Mouse (Mus musculus) layer of hippocampus, adult 18-20 months (tissue): ENCODE data around the gene Spata2. TPM values are rescaled to one million over a fixed set of nuclear protein-coding genes. Genes with fewer than 3 reads are reported as not detected.

Source experiments
- DNase-seq, 2 experiments: peaks; one replicate each; pipeline ENCODE4 v3.0.0; 2022; ENCODE audit warnings: low spot score in 2 of 2
- long read RNA-seq: library from polyadenylated mRNA; stranded (forward); transcript quantifications from one replicate; pipeline ENCODE4 v2.0.0, GENCODE M21; 2021
- total RNA-seq, 2 experiments: library from RNA; stranded (reverse); gene quantifications; 2 replicates each; pipeline ENCODE4 v1.2.3; 2021

The Spata2 gene
- total RNA-seq, result 10 to 100 TPM; 81.6 to 89.6 TPM
- long read RNA-seq, full-length matches to known transcripts, result 11 of 17 reads
- long read RNA-seq, partial matches to known transcripts, result 0 of 17 reads
- long read RNA-seq, other reads (novel, unspliced or antisense), result 6 of 17 reads

DNA sequence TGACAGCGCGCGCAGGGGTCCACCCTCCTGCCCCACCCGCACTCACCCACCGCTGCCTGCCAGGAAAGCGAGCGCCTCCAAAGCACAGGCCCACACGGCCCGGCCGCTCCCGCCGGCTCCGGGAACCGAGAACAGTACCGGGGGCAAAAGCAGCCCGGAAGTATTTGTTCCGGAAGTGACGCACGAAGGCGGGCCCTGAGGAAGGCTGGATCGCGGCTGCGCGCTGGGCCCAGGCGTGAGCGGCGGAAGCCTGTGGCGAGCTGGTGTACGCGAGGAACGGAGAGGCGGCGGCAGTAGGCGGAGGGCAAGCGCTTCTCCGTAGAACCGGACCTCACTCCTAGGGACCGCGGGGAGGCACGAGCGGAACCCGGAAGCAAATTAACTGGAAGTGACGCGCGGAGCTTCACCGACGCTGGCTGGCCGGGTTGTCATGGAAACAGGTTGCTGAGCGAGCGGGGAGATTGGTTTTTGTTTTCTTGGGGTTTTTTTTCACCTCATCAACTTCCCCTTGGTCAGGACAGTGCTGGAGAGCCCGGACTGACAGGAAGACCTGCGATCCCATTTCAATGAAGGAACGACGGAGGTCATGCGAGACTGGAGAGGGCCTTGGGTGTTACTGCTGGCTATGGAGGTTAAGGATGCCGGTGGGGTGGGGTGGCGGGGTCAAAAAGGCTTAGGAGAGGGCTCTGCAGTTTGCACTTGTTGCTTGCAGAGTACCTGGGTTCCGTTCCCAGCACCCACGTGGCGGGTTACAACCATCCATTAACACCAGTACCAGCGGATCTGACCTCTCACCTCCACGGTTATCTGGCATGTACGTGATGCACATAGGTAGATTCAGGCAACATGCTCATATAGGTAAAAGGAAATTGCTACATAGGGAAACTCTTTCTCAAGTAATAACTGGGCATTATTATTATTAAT is at the start of gene Spata2:
TSS of gene Spata2 (minus strand) at position 175 of the 924 bp plus-strand sequence.
- peak; percentile 88 to 94 for DNase-seq

DNA sequence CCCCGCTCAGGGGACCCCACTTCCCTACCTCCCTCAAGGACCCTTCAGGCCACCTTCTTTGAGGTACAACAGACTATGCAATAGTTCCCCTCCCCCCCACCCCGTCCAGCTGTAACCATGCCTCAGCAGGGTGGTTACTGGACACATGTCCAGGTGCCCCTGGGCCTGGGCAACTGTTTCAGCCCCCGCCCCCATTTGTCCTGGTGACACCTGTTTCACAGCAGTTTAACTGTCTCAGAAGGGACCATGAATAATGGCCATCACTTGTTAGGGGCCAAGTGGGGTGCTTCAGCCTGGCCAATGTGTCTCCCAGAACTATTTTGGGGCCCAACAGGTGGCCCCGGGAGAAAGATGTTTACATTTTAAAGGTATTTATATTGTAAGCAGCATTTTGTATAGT is 49.7 kb upstream of the Spata2 start:
- DNase-seq, result no peak

DNA sequence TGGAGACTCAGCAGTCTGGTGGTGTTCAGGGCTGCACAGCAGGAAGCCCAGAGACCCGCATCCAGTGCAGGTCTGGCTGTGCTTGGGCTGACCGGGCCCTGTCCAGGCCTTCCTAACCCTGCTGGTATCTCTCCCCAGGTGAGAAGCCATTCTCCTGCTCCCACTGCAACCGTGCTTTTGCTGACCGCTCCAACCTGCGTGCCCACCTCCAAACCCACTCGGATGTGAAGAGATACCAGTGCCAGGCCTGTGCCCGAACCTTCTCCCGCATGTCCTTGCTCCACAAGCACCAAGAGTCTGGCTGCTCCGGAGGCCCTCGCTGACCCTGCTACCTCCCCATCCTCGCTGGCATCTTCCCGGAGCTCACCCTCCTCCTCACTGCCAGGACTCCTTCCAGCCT is 49.1 kb upstream of the Spata2 start:
- no peak for DNase-seq

DNA sequence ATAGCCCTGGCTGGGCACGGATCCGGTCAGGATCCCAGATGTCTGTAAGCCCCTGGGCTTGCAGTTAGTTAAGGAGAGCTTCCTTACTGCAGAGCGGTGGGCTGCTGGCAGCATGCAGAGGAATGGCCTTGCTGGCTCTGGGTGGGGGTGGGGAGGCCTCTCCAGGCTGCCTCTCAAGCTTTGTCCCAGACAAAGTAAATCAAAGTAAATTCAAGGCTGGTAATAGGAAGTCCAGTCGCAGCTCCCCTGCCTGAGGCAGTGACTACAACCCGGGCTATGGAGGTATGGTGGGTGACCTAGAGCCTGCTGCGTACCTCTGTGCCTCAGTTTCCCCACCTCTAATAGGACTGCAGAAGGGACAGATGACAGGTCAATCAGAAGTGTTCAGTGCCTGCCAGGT is 48.6 kb upstream of the Spata2 start:
- no peak for DNase-seq

DNA sequence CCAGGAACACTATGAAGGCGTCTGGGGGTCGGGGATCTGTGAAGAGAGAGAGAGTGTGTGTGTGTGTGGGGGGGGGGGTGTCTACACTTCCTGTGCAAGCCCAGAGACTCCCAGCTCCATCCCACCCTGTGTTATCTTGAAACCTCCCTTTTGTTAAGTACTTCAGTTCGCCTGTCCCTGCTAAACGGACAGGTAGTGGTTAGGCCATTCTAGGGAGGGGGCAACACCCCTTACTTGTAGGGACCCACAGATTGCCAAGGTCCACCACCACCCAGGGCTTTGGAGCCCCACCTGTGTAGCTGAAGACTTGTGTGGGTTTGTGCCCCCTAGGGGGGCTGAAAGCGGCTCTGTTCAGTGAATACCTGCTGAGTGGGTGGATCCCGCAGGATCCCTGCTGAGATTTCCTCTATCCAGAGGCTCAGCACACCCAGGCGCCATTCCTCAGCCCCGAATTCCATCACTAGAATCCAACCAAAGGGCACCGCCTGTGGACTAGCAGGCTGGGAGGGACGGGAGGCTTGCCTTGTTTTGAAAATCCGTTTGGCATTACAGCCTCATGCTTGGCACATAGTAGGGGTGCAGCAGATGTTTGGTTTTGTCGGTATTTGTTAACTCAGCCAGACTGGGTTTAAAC is 47.9 kb upstream of the Spata2 start:
- DNase-seq, result no peak

DNA sequence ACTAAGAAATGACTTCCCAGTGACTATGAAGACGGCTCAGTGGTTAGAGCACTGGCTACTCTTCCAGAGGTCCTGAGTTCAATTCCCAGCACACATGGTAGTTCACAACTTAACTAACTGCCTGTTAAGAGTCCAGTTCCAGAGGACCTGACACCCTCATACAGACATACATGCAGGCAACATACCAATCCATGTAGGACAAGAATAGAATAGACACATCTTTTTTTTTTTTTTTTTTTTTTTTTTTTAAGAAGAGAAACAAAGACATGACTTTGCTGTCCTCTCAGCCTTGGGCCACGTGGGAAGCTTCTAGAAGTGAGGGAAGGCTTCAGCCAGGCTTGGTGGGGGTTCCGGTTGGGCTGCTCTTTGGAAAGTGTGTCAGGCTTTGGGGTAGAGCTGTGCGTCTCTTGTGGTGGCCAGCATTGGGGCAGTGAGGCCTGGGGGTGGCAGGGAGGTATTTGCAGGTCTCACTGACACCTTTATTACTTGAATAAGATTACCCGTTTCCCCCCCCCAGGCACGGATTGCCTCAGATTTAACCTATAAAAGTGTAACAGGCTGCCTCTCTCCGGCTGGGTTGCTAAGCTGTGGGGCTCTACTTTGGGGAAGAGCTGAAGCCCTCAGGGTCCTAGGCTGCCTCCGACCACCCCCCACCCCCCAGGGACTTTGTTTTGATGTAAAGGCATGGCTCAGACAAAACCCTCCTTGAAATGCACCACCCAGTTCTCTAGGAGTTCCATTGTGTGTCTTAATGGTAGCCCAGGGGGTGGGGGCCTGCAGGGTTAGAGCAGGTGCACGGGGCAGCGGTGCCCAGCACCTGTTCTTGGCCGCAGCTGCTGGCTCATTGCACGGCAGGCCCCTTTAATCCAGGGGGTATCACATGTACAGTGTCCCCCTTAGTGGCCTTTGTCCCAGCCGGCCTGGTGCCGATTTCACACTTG is 47.1 kb upstream of the Spata2 start:
- DNase-seq, result no peak

DNA sequence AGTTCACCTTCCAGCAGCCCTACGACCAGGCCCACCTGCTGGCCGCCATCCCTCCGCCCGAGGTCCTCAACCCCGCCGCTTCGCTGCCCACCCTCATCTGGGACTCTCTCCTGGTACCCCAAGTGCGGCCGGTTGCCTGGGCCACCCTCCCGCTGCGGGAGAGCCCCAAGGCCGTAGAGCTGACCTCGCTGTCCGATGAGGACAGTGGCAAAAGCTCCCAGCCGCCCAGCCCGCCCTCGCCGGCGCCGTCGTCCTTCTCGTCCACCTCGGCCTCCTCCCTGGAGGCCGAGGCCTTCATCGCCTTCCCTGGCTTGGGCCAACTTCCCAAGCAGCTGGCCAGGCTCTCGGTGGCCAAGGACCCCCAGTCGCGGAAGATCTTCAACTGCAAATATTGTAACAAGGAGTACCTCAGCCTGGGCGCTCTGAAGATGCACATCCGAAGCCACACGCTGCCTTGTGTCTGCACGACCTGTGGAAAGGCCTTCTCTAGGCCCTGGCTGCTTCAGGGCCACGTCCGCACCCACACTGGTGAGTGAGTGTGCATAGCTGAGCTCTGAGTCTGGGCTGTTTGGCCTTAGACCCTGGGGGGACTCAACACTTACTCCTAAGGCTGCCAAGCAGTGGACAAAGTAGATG is 46.1 kb upstream of the Spata2 start:
- no peak for DNase-seq

DNA sequence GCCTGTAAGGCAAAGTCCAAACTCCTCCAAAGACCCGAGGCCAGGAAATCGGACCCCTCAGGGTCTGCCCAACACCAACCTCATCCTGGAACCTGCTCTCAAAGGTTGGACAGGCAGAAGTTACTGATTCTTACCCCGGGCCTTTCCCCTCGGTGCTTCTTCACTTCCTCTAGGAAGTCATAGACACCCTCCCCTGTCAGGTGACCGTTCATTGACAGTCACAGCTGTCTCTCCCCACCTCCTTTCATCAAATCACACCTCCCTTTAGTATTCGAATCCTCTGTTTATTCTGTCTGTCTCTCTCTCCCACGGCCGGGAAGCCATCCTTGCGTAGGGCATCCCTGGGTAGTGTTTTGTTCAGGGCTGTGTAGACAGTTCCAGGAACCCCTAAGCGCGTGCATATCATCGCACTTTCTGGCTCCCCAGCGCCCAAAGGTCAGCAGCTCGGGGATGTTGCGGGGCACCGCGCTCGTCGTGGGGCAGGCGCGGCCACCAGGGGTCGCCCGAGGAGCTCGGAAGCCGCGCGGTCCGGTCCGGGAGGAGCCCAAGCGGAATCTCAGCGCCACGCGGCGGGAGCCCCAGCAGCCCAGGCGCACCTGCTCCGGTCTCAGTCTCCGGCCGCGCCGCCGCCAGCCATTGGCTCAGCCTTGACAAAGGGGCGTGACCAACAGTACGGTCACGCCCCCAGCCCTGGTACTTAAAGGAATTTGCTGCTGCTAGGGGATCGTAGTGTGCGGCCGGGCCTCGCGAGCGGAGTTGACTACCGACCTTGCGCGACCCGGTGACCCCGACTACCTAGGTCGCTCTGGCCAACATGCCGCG is 45.0 kb upstream of the Spata2 start, which contains the start of gene Snai1:
TSS of gene Snai1 (plus strand) at position 720 of the 822 bp plus-strand sequence.
- DNase-seq, result peak; percentile 50 to 75

DNA sequence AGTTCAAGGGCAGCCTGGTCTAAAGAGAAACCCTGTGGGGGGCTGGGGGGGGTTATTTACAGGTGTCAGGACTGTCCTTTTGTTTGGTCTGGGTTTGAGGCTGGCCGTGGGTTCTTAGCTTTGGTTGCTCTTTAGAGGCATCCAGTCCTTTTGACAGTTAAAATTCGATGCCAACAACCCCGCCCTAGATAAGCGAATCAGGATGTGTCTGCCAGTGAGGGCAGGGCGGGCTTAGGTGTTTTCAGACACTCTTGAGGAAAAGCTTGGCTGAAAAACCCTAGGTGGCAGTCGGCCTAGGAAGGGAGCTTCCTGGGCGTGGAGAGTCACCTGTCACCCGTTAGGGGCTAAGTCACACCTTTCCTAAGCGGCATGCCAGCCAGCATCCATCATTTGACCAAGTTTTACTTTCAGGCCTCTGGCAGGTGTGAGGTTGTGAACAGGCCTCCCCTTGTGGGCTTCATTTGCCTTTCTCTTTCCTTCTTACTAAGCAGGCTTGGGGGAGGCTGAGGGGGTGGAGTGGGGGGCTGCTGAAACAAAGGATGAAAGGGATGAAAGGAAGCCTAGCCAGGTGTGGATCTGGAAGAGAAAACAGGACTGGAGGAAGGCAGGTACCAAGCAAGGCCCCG is 43.7 kb upstream of the Spata2 start:
- DNase-seq, result no peak

DNA sequence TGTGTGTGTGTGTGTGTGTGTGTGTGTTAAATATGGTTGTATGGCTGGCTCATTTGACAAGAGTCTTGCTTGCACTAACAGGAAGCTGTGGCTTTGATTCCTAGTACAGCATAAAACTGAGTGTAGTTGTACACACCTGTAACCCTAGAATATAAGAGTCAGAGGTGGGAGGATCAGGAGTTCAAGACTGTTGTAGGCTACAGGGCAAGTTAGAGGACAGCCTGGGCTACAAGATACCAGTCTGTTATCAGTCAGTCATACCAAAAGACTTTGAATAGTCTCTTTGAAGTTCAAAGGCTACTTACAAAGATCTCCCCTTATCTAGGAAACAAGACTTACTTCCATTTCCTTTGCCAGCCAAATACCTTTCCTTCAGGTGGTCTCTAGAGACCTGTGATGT is 41.2 kb upstream of the Spata2 start:
- DNase-seq, result no peak

DNA sequence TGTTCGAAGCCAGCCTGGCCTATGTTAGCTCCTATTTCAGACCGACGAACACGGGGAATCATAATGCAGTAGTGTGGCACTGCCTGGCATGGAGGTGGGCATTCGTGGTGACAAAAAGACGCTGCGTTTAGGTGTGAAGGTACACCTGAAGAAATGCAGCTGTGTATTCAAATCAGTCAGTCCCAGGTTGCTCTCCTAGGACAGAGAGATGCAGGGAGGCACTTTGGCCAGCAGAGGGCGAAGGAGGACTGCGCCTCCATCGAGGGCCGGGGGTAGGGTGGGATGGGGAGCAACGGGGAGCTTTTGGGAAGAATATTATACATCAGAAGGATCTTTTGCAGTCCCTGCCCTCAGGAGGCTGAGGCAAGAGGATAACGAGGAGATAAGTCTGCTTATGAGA is 39.4 kb upstream of the Spata2 start:
- no peak for DNase-seq

DNA sequence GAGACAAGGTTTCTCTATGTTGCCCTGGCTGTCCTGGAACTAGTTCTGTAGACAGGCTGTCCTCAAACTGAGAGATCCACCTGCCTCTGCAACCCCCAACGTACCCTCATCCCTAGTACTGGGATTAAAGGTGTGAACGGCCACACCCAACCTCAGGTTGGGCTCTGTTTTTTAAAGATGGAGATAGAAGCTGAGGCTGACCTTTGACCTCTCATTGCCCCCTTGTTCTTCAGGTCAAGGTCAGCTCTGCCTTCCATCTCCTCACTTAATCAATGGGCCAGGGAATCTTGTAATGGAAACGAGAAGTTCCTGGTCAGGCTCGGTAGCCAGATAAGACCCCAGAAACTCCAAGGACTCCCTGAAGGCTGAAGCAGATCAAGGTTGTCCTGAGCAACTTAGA is 37.8 kb upstream of the Spata2 start:
- DNase-seq, result no peak

DNA sequence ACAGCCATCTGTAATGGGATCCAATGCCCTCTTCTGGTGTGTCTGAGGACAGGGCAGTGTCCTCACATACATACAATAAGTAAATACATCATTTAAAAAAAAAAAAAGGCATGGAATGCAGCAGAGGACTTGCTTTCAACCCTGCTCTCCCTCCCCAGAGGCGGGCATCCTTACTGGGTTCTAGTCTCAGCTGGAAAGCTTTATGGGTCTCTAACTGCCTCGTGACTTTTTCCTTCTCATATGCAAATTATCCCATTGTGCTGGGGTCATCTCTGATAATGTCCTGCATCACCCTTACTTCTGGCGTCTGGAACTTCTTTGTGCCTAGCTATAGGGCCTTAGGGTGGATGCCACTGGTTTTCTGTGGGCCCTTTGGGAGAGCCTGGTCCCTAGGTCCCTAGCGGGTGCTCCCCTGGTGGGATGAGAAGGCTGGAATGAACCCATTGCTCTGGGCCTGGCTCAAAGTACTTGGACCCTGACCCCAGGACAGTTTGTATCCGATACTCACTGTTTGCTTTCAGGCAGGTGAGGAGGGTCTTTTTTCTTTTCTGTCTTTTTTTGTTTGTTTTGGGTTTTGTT is 37.3 kb upstream of the Spata2 start:
- DNase-seq, result no peak

DNA sequence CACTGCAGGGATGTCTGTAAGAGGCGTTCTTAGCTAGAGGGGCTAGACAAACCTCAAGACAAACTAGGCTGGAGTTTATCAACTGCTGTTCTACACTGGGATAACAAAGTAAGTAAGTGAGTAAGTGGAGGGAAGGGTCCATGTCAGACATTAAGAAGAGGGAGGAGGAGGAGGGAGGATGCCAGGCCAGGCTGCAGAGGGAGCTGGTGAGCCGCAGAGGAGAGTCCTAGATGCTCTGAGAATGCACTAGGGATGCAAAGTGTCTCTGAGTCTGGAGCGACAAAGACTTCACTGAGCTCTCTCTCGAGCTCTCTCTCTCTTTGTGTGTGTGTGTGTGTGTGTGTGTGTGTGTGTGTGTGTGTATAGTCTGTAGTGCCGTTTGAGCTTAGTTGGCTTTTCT is 35.6 kb upstream of the Spata2 start:
- peak in 1 of 2 experiments; percentile 48 for DNase-seq

DNA sequence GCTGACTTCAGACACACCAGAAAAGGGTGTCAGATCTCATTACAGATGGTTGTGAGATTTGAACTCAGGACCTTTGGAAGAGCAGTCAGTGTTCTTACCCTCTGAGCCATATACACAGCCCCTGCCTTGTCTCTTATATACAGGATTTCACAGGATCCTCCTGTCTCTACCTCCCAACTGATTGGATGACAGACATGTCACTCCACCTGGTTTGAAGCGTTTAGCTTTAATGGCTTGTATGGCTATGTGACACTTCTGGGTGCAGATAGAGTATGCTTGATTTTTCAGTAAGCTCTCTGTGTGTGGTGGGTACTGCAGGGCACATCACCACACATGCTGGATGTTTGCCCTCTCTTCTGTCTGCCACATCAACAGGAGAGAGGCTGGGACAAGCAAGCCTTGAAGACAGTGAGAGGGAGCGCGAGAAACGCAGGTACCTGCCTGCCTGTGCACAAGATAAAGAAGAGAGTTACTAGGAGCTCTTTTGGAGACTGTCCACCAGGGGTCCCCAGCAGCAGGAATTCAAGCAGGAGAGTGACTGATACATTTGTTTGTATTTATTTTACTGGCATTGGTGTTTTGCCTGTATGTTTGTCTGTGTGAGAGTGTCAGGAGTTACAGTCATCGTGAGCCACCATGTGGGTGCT is 27.0 kb upstream of the Spata2 start:
- no peak for DNase-seq

DNA sequence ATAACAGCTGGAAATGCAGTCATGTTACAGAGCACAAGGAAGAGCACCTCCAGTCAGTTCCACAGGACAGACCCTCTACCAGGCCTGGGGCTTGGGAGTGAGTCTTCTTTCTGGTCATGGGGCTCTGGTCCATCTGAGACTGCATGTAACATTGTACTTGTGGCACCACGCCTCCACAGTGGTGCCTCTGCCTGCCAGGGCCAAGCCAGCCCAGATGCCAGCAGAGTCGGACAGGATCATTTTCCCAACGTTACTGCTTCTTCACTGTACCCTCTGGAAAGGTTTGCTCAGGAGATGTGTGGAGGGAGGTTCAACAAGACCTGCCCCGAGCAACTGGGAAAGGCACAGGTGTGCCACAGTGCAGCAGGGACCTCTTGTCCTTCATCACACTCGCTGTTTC is 23.0 kb upstream of the Spata2 start:
- DNase-seq, result no peak

DNA sequence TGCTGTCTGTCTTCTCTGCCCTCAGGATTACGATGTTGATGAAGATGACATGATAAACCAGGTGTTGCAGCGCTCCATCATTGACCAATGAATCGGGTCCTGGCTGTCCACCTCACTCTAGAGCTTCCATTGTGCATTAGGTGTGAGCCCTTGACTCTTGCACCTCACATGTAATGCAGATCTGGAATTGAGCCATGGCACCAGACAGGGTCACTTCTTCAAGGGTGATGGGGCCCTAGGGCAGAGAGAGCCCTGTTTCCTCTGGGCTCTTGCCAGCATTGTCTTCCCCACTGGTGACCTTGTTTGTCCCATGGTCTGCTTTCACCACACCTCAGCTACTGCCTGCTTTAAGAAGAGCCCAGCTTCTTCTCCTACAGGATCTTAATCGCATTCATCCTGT is 22.0 kb upstream of the Spata2 start:
- DNase-seq, result no peak

DNA sequence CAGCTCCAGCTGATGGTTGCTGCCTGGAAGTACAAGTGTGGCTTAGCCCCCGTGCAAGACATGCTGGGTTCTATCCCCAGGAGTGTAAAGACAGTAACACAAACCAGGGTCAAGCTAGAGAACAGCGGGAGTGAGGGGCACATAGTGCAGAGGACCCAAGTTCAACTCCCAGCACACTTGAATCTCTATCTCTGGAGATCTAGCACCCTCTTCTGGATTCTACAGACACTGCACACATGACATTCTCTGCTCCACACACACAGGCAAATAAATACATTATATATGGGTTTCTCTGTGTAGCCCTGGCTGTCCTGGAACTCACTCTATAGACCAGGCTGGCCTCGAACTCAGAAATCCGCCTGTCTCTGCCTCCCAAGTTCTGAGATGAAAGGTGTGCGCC is 20.3 kb upstream of the Spata2 start:
- no peak for DNase-seq

DNA sequence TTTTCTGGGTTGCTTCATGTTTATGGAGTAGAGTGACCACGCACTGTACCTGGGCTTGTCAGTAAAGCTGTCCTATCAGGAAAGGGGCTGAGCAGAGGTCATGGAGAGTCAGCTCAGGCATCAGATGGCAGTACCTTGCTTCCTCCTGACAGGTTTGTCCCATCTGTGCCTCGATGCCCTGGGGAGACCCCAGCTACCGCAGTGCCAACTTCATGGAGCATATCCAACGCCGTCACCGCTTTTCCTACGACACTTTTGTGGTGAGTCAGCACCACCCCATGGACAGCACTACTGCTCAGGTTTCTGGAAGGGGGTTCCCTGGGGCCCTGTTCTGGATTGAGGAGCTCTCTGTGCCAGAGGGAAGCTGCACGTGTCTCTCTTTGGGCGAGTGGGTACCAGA is 19.7 kb upstream of the Spata2 start:
- no peak for DNase-seq
